22 mouse cellular contexts compared by ENCODE assay signal in genomic region chr8:117168378-117168777, GRCm38 (mm10). TPM values are rescaled to one million over a fixed set of nuclear protein-coding genes. Genes with fewer than 3 reads are reported as not detected.
DNase-seq lines count a peak whose midpoint lies in the region; ATAC-seq and TF ChIP-seq lines count a peak whose summit lies in the region.
"Had no signal": no experiment of that assay in that cellular context is flagged by ENCODE, and none has a peak within 500 bp of the region (broad histone marks: within the 10 kb centered on the region; RNA-seq: fewer than 3 reads in every experiment).

No protein-coding gene starts in this region.

- H3K4me1 ChIP-seq in kidney, adult 2 months (ENCODE audit: control insufficient read depth, insufficient read depth, low read length) = no peaks in the 10 kb centered on the region; the same call in 1 of the 2 replicates
- H3K4me1 ChIP-seq in intestine, embryonic 16.5 days (ENCODE audit: control insufficient read depth, insufficient read depth, low read length) = peaks cover 19% of the 10 kb centered on the region
- peaks cover 63% of the 10 kb centered on the region for H3K4me1 ChIP-seq in liver, embryonic 13.5 days (replicated peaks)
- peaks cover 19% of the 10 kb centered on the region for H3K4me1 ChIP-seq in small intestine, adult 2 months (ENCODE audit: control insufficient read depth, insufficient read depth, insufficient read length, low read length)
- H3K4me1 ChIP-seq in forebrain, embryonic 13.5 days = peaks cover 4% of the 10 kb centered on the region; the same call in 1 of the 2 replicates
- H3K4me1 ChIP-seq: forebrain, embryonic 12.5 days had no signal

- H3K4me3 ChIP-seq in kidney, adult 2 months (ENCODE audit: insufficient read depth, low read depth, low read length) = no peak overlapping the region
- H3K4me3 ChIP-seq in intestine, embryonic 16.5 days (ENCODE audit: low read length) = no peak overlapping the region
- H3K4me3 ChIP-seq in liver, embryonic 13.5 days (replicated peaks) = no peak overlapping the region
- no peak overlapping the region for H3K4me3 ChIP-seq in small intestine, adult 2 months (ENCODE audit: low read depth, low read length)
- H3K4me3 ChIP-seq in forebrain, embryonic 13.5 days = no peak overlapping the region
- H3K4me3 ChIP-seq: forebrain, embryonic 12.5 days; heart, embryonic 12.5 days; hindbrain, embryonic 12.5 days; layer of hippocampus, adult 2 months; limb, embryonic 13.5 days had no signal

- ATAC-seq in intestine, embryonic 16.5 days = peak; percentile 40; the same call in 1 of the 2 replicates
- peak; percentile 82 for ATAC-seq in liver, embryonic 13.5 days (ENCODE audit: low read depth)
- no peak for ATAC-seq in forebrain, embryonic 13.5 days

- no peak overlapping the region for H3K27ac ChIP-seq in kidney, adult 2 months (ENCODE audit: insufficient read depth, low read depth, low read length)
- H3K27ac ChIP-seq in intestine, embryonic 16.5 days (ENCODE audit: low read length) = no peak overlapping the region
- peak overlapping the region; percentile 59; the same call in 1 of the 2 replicates for H3K27ac ChIP-seq in liver, embryonic 13.5 days
- H3K27ac ChIP-seq in small intestine, adult 2 months (ENCODE audit: insufficient read depth, low read depth, low read length) = peak overlapping the region; percentile 47
- H3K27ac ChIP-seq in forebrain, embryonic 13.5 days = no peak overlapping the region
- H3K27ac ChIP-seq: forebrain, embryonic 12.5 days; hindbrain, embryonic 12.5 days; kidney, postnatal 0 days; layer of hippocampus, adult 2 months; limb, embryonic 13.5 days; macrophage had no signal

- DNase-seq in kidney, adult 2 months = peak; percentile 14
- DNase-seq in kidney, postnatal 25 days = no peak
- peak; percentile 20 for DNase-seq in liver, embryonic 13.5 days
- no peak for DNase-seq in right cerebral cortex, postnatal 36 days (ENCODE audit: low spot score in 2 of 2)
- DNase-seq: B cell, adult 2 months; cerebellum, adult 2 months; cerebellum, postnatal 36 days; heart, postnatal 14 days; kidney, adult 11 months; layer of hippocampus, postnatal 36 days; thymus, adult 18-20 months had no signal

- H3K36me3 ChIP-seq in kidney, adult 2 months (ENCODE audit: control insufficient read depth, insufficient read depth, low read length) = no peaks in the 10 kb centered on the region
- H3K36me3 ChIP-seq in intestine, embryonic 16.5 days (ENCODE audit: control insufficient read depth, insufficient read depth, low read length) = no peaks in the 10 kb centered on the region
- H3K36me3 ChIP-seq in liver, embryonic 13.5 days = no peaks in the 10 kb centered on the region
- H3K36me3 ChIP-seq in small intestine, adult 2 months (ENCODE audit: control insufficient read depth, insufficient read depth, low read length) = no peaks in the 10 kb centered on the region
- H3K36me3 ChIP-seq in forebrain, embryonic 13.5 days (ENCODE audit: poor library complexity, severe bottlenecking) = no peaks in the 10 kb centered on the region
- H3K36me3 ChIP-seq: forebrain, embryonic 12.5 days; heart, embryonic 12.5 days; hindbrain, embryonic 12.5 days had no signal

- TF ChIP-seq CTCF in kidney, adult 2 months (conservative IDR thresholded peaks at IDR 0.05; ENCODE audit: insufficient read depth, insufficient read length, low read depth, low read length) = no peak
- TF ChIP-seq CTCF in small intestine, adult 2 months (IDR thresholded peaks at IDR 0.05; ENCODE audit: extremely low read depth, insufficient read length, insufficient replicate concordance, low read depth, low read length) = no peak

- whole genome bisulfite sequencing in kidney, adult 2 months = 81% methylated on average over 9 of the region's 9 CpGs
- WGBS in intestine, embryonic 16.5 days = 73% methylated on average over 9 of the region's 9 CpGs
- 26% methylated on average over 9 of the region's 9 CpGs for WGBS in liver, embryonic 13.5 days (ENCODE audit: insufficient replicate concordance)
- WGBS in small intestine, adult 2 months = 77% methylated on average over 9 of the region's 9 CpGs
- 91% methylated on average over 9 of the region's 9 CpGs for WGBS in forebrain, embryonic 13.5 days

- H3K27me3 ChIP-seq in kidney, adult 2 months (replicated peaks; ENCODE audit: control insufficient read depth, insufficient read depth, low read length) = no peaks in the 10 kb centered on the region
- H3K27me3 ChIP-seq in intestine, embryonic 16.5 days (replicated peaks; ENCODE audit: control insufficient read depth, insufficient read depth, low read length) = no peaks in the 10 kb centered on the region
- no peaks in the 10 kb centered on the region for H3K27me3 ChIP-seq in liver, embryonic 13.5 days
- H3K27me3 ChIP-seq in small intestine, adult 2 months (ENCODE audit: control insufficient read depth, insufficient read depth, low read length) = no peaks in the 10 kb centered on the region
- H3K27me3 ChIP-seq in forebrain, embryonic 13.5 days = no peaks in the 10 kb centered on the region
- H3K27me3 ChIP-seq: forebrain, embryonic 12.5 days; heart, embryonic 12.5 days; hindbrain, embryonic 12.5 days; limb, embryonic 13.5 days had no signal

- no peak overlapping the region for H3K4me2 ChIP-seq in intestine, embryonic 16.5 days (ENCODE audit: low read depth, low read length)
- peak overlapping the region; percentile 35 for H3K4me2 ChIP-seq in liver, embryonic 13.5 days
- no peak overlapping the region for H3K4me2 ChIP-seq in forebrain, embryonic 13.5 days
- H3K4me2 ChIP-seq: forebrain, embryonic 12.5 days; heart, embryonic 12.5 days; hindbrain, embryonic 12.5 days; limb, embryonic 13.5 days; midbrain, embryonic 11.5 days had no signal

- H3K9me3 ChIP-seq in intestine, embryonic 16.5 days (ENCODE audit: control insufficient read depth, low read length) = no peaks in the 10 kb centered on the region
- no peaks in the 10 kb centered on the region for H3K9me3 ChIP-seq in liver, embryonic 13.5 days (replicated peaks)
- no peaks in the 10 kb centered on the region for H3K9me3 ChIP-seq in forebrain, embryonic 13.5 days (replicated peaks)
- H3K9me3 ChIP-seq: forebrain, embryonic 12.5 days; heart, embryonic 12.5 days; hindbrain, embryonic 12.5 days; limb, embryonic 13.5 days had no signal

- TF ChIP-seq POLR2A in kidney, adult 2 months (IDR thresholded peaks at IDR 0.05; ENCODE audit: low read depth, low read length) = no peak
- no peak for TF ChIP-seq POLR2A in small intestine, adult 2 months (IDR thresholded peaks at IDR 0.05; ENCODE audit: low read depth, low read length)

- H3K9ac ChIP-seq in intestine, embryonic 16.5 days (ENCODE audit: low read depth, low read length) = no peak overlapping the region
- peak overlapping the region; percentile 41 for H3K9ac ChIP-seq in liver, embryonic 13.5 days
- no peak overlapping the region for H3K9ac ChIP-seq in forebrain, embryonic 13.5 days
- H3K9ac ChIP-seq: forebrain, embryonic 12.5 days; heart, embryonic 12.5 days; hindbrain, embryonic 12.5 days; limb, embryonic 13.5 days had no signal

RNA-seq across cellular contexts. Expression of gene Gan, which starts 10.4 kb away (rescaled TPM):
- polyA plus RNA-seq in kidney, adult 2 months (2012; rRNA removed) = 3.1 and 3.4 TPM in 2 replicates
- polyA plus RNA-seq in intestine, embryonic 16.5 days (2015; fragmentation: Nextera tagmentation; extraction: Ambion mirVana) = 1.5 TPM in 2 replicates
- 1.1 and 1.3 TPM in 2 replicates for polyA plus RNA-seq in liver, embryonic 13.5 days (2015; fragmentation: Nextera tagmentation; extraction: Ambion mirVana)
- 2.4 and 4.6 TPM in 2 replicates for polyA plus RNA-seq in small intestine, adult 2 months (2012; rRNA removed)
- polyA plus RNA-seq in forebrain, embryonic 13.5 days (2015; fragmentation: Nextera tagmentation; extraction: Ambion mirVana) = 2.8 and 3.9 TPM in 2 replicates

Comparison
In these comparisons a context has a peak if more than half of its experiments do, and no peak if none do; other contexts are left out.
1. DNase-seq: peak in kidney, adult 2 months (single experiment) and liver, embryonic 13.5 days (single experiment); none in kidney, postnatal 25 days (0 of 2) and right cerebral cortex, postnatal 36 days (0 of 2).
2. H3K27ac ChIP-seq: peak in liver, embryonic 13.5 days (single experiment) and small intestine, adult 2 months (single experiment); none in kidney, adult 2 months (single experiment), intestine, embryonic 16.5 days (single experiment) and forebrain, embryonic 13.5 days (single experiment).